Mouse (Mus musculus) MEL (cell line): ENCODE results near the gene Slc39a2. TPM values are rescaled to one million over a fixed set of nuclear protein-coding genes. Genes with fewer than 3 reads are reported as not detected.

ENCODE experiments used
- DNase-seq: peaks from one replicate; pipeline ENCODE4 v3.0.0; 2011; ENCODE audit warnings: low read depth, low spot score
- H3K27ac ChIP-seq: 2 replicates; pipeline ENCODE4 v1.5.1; 2012; ENCODE audit warnings: low read depth, mild to moderate bottlenecking, control low read depth, low read length, moderate library complexity; ENCODE audit not compliant: control insufficient read depth
- H3K27me3 ChIP-seq, 2 experiments: fragments of 150-350 bp in 1 of 2; sonication (generic) in 1 of 2; 2 replicates each; pipeline ENCODE4 v1.6.1; 2012; ENCODE audit warnings: low read length in 2 of 2, mild to moderate bottlenecking in 2 of 2, improper control_type of control experiment in 1 of 2, moderate library complexity in 1 of 2; ENCODE audit not compliant: insufficient read depth in 2 of 2, control insufficient read depth in 1 of 2
- H3K36me3 ChIP-seq, 2 experiments: 2 replicates each; pipeline ENCODE4 v1.6.1; 2012 to 2014; ENCODE audit warnings: low read length in 2 of 2, improper control_type of control experiment in 1 of 2, inconsistent platforms in 1 of 2, mild to moderate bottlenecking in 1 of 2; ENCODE audit not compliant: insufficient read depth in 2 of 2, control insufficient read depth in 1 of 2
- H3K4me1 ChIP-seq, 2 experiments: fragments of 150-350 bp in 1 of 2; sonication (generic) in 1 of 2; 2 replicates each; pipeline ENCODE4 v1.6.1; 2012; ENCODE audit warnings: low read length in 2 of 2, improper control_type of control experiment in 1 of 2, mild to moderate bottlenecking in 1 of 2; ENCODE audit not compliant: insufficient read depth in 2 of 2, control insufficient read depth in 1 of 2
- H3K4me3 ChIP-seq, 2 experiments: fragments of 150-350 bp in 1 of 2; sonication (generic) in 1 of 2; 2 replicates each; pipeline ENCODE4 v1.5.1; 2012; ENCODE audit warnings: low read depth in 2 of 2, low read length in 2 of 2, mild to moderate bottlenecking in 2 of 2, moderate library complexity in 2 of 2, control low read depth in 1 of 2, improper control_type of control experiment in 1 of 2; ENCODE audit not compliant: control insufficient read depth in 1 of 2, insufficient read depth in 1 of 2
- H3K79me2 ChIP-seq: 2 replicates; pipeline ENCODE4 v1.6.1; 2012; ENCODE audit warnings: mild to moderate bottlenecking, low read length, moderate library complexity; ENCODE audit not compliant: control insufficient read depth, poor library complexity, insufficient read depth
- H3K9ac ChIP-seq: 2 replicates; pipeline ENCODE4 v1.6.1; 2012; ENCODE audit warnings: low read depth, mild to moderate bottlenecking, control low read depth, low read length, moderate library complexity; ENCODE audit not compliant: control insufficient read depth, poor library complexity, severe bottlenecking
- H3K9me3 ChIP-seq: fragments of 150-350 bp; sonication (generic); replicated peaks from 2 replicates; pipeline ENCODE4 v1.6.1; 2012; ENCODE audit warnings: mild to moderate bottlenecking, low read length, improper control_type of control experiment, moderate library complexity; ENCODE audit not compliant: insufficient read depth
- CHD1 ChIP-seq: IDR thresholded peaks from 2 replicates; pipeline ENCODE4 v1.6.1; 2012; ENCODE audit warnings: low read depth, mild to moderate bottlenecking, inconsistent platforms, low read length, improper control_type of control experiment
- CHD2 ChIP-seq: IDR thresholded peaks from 2 replicates; pipeline ENCODE4 v1.6.1; 2011; ENCODE audit warnings: low read length, improper control_type of control experiment
- CTCF ChIP-seq, 3 experiments: IDR thresholded peaks in 2 of 3; conservative IDR thresholded peaks in 1 of 3; 2 replicates each; pipeline ENCODE4 v1.5.1; 2011 to 2012; ENCODE audit warnings: low read length in 3 of 3, low read depth in 2 of 3, mild to moderate bottlenecking in 2 of 3, improper control_type of control experiment in 1 of 3, inconsistent platforms in 1 of 3, mixed read lengths in 1 of 3, moderate library complexity in 1 of 3; ENCODE audit not compliant: control insufficient read depth in 1 of 3, insufficient read depth in 1 of 3, poor library complexity in 1 of 3, severe bottlenecking in 1 of 3
- EP300 ChIP-seq, 2 experiments: IDR thresholded peaks; 2 replicates each; pipeline ENCODE4 v1.6.1; 2011; ENCODE audit warnings: improper control_type of control experiment in 2 of 2, low read length in 2 of 2, low read depth in 1 of 2, mild to moderate bottlenecking in 1 of 2
- GABPA ChIP-seq: IDR thresholded peaks from 2 replicates; pipeline ENCODE4 v1.6.1; 2012; ENCODE audit warnings: low read depth, mild to moderate bottlenecking, inconsistent platforms, low read length, improper control_type of control experiment, moderate library complexity
- GATA1 ChIP-seq: IDR thresholded peaks from 2 replicates; pipeline ENCODE4 v1.6.1; 2011; ENCODE audit warnings: low read depth, low read length, improper control_type of control experiment
- JUND ChIP-seq: IDR thresholded peaks from 2 replicates; pipeline ENCODE4 v1.6.1; 2011; ENCODE audit warnings: low read depth, mild to moderate bottlenecking, improper control_type of control experiment, low read length
- KAT2A ChIP-seq: conservative IDR thresholded peaks from 2 replicates; pipeline ENCODE4 v1.6.1; 2012; ENCODE audit warnings: low read depth, low read length, improper control_type of control experiment, inconsistent platforms
- POLR2A ChIP-seq, 2 experiments: IDR thresholded peaks; 2 replicates each; pipeline ENCODE4 v1.6.1; 2011 to 2012; ENCODE audit warnings: low read length in 2 of 2, mild to moderate bottlenecking in 2 of 2, control low read depth in 1 of 2, improper control_type of control experiment in 1 of 2, low read depth in 1 of 2, moderate library complexity in 1 of 2; ENCODE audit not compliant: control insufficient read depth in 1 of 2, insufficient read depth in 1 of 2, poor library complexity in 1 of 2
- RAD21 ChIP-seq: IDR thresholded peaks from 2 replicates; pipeline ENCODE4 v1.6.1; 2011; ENCODE audit warnings: mild to moderate bottlenecking, low read depth, low read length, improper control_type of control experiment
- SIN3A ChIP-seq: IDR thresholded peaks from 2 replicates; pipeline ENCODE4 v1.6.1; 2012; ENCODE audit warnings: low read length, improper control_type of control experiment, inconsistent platforms
- USF1 ChIP-seq: IDR thresholded peaks from 2 replicates; pipeline ENCODE4 v1.6.1; 2014; ENCODE audit warnings: low read depth, mild to moderate bottlenecking, inconsistent platforms, low read length, improper control_type of control experiment, moderate library complexity
- ZKSCAN1 ChIP-seq: IDR thresholded peaks from 2 replicates; pipeline ENCODE4 v1.6.1; 2012; ENCODE audit warnings: low read depth, mild to moderate bottlenecking, inconsistent platforms, low read length, improper control_type of control experiment, moderate library complexity
- ZMIZ1 ChIP-seq: IDR thresholded peaks from 2 replicates; pipeline ENCODE4 v1.6.1; 2012; ENCODE audit warnings: low read depth, mild to moderate bottlenecking, inconsistent platforms, low read length, improper control_type of control experiment, moderate library complexity
- ZNF384 ChIP-seq: IDR thresholded peaks from 2 replicates; pipeline ENCODE4 v1.6.1; 2012; ENCODE audit warnings: low read depth, mild to moderate bottlenecking, inconsistent platforms, low read length, improper control_type of control experiment
- polyA plus RNA-seq, 2 experiments: library from polyadenylated mRNA; stranded (reverse) in 1 of 2; unstranded in 1 of 2; fragments of >175 nt in 1 of 2; fragments of >200 nt in 1 of 2; gene quantifications; 2 replicates each; pipeline versions ENCODE4 v1.2.1 to v1.2.4; 2012; ENCODE audit warnings: low replicate concordance in 2 of 2, low read depth in 1 of 2; ENCODE audit not compliant: insufficient read length in 2 of 2, insufficient read depth in 1 of 2, missing spikeins in 1 of 2
- total RNA-seq: library from RNA; depleted of rRNA; stranded (reverse); fragments of 300-350 nt; gene quantifications from 2 replicates; pipeline ENCODE4 v1.2.3, GENCODE M21; 2012

Slc39a2 gene
- total and polyA plus RNA-seq, 3 experiments: 0.07 TPM; not detected in 2

GRCm38 (mm10) chr14:51906102-51906501 lies 13.4 kb downstream of the Slc39a2 start (continued):
- TF ChIP-seq ZMIZ1: no peak
- no peak for TF ChIP-seq GABPA
- TF ChIP-seq RAD21: no peak
- TF ChIP-seq ZNF384: no peak
- TF ChIP-seq CHD2: no peak
- TF ChIP-seq CHD1: no peak
- TF ChIP-seq JUND: no peak

GRCm38 (mm10) chr14:51911301-51911700 lies 18.6 kb downstream of the Slc39a2 start:
- H3K27ac ChIP-seq: no peak overlapping the region
- no peaks in the 10 kb centered on the region for H3K79me2 ChIP-seq
- H3K27me3 ChIP-seq: no peaks in the 10 kb centered on the region
- no peak overlapping the region for H3K9ac ChIP-seq
- TF ChIP-seq ZMIZ1: no peak
- TF ChIP-seq GABPA: no peak
- TF ChIP-seq GATA1: no peak
- no peak for TF ChIP-seq ZKSCAN1
- TF ChIP-seq EP300 (IDR thresholded peaks at IDR 0.05; ENCODE audit: low read depth in 1 of 2, low read length in 2 of 2): no peak
- TF ChIP-seq CHD2: no peak
- no peak for TF ChIP-seq CTCF (IDR thresholded peaks at IDR 0.05 in 2 of 3, conservative IDR thresholded peaks at IDR 0.05 in 1 of 3; ENCODE audit: control insufficient read depth in 1 of 3, insufficient read depth in 1 of 3, low read depth in 2 of 3, low read length in 3 of 3, poor library complexity in 1 of 3, severe bottlenecking in 1 of 3)
- DNase-seq: no peak
- H3K36me3 ChIP-seq: peaks cover 0 to 14% of the 10 kb centered on the region in 2 experiments; a peak in 2 of 4 replicates
- no peak overlapping the region for H3K4me3 ChIP-seq
- H3K9me3 ChIP-seq: no peaks in the 10 kb centered on the region
- peaks cover 2 to 23% of the 10 kb centered on the region in 2 experiments for H3K4me1 ChIP-seq

DNA sequence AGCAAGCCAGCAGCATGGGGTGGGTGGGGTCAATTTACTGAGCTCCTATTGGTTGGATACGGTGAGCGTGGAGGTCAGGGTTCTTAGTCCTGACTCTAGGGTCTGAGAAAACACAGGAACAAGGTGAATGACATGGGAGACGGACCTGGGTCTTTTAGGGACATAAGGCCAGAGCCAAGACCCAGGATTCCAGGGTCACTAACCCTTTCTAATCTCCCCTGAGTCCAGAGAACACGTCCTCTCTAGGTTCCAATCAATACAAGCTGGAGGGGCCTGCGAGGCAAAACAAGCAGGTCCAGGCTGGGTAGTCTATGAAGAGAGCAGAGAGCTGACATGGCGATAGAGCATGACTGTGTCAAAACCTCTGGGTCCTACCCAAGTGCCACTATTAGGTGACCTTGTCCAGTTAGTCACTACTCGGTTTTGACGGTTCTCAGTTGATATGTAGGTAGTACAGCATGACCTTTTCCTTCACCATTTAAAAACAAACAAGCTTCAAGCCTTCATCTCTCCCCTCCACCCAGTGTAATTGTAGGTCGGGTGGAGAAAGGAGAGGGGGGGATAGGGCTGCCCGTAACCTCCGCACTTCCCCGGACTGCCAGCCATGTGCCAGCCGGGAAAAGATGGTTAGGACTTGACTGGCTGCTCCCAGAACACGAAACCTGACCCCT lies 19.8 kb downstream of the Slc39a2 start:
- Histone ChIP-seq H3K4me1 (peaks cover 2 to 10% of the 10 kb centered on the region in 2 experiments), H3K27me3 (no peaks in the 10 kb centered on the region), H3K4me3 (peak overlapping the region; percentile 70 to 97), H3K79me2 (no peaks in the 10 kb centered on the region), H3K36me3 (peaks cover 0 to 5% of the 10 kb centered on the region in 2 experiments; a peak in 2 of 4 replicates), H3K9ac (peak overlapping the region; percentile 54), H3K9me3 (no peaks in the 10 kb centered on the region), H3K27ac (peak overlapping the region; percentile 1; the same call in 1 of the 2 replicates)
- TF ChIP-seq ZNF384 (0 out of 2 replicates have a peak, but pooled peaks have one; percentile 12), USF1 (no peak), SIN3A (0 out of 2 replicates have a peak, but pooled peaks have one; percentile 2), KAT2A (no peak), POLR2A (IDR thresholded peaks at IDR 0.05; ENCODE audit: control insufficient read depth in 1 of 2, insufficient read depth in 1 of 2, low read depth in 1 of 2, low read length in 2 of 2, poor library complexity in 1 of 2) (0 out of 4 replicates have a peak, but pooled peaks of 1 of the 2 experiments have one; percentile 33)
- peak; percentile 56 for DNase-seq
